Mouse (Mus musculus): ENCODE results near the gene Gm6482.
"Not testable (repeated sequence)": the region's sequence is repeated elsewhere in the genome, so short reads cannot be mapped to it uniquely, and the experiment has no call there.

Gene Gm6482

GRCm38 (mm10) chr14:41408181-41408580 lies at the start of gene Gm6482:
TSS of gene Gm6482 (minus strand) at chr14:41408281.
- not testable (repeated sequence) for DNase-seq (ENCODE audit: low spot score)

DNA sequence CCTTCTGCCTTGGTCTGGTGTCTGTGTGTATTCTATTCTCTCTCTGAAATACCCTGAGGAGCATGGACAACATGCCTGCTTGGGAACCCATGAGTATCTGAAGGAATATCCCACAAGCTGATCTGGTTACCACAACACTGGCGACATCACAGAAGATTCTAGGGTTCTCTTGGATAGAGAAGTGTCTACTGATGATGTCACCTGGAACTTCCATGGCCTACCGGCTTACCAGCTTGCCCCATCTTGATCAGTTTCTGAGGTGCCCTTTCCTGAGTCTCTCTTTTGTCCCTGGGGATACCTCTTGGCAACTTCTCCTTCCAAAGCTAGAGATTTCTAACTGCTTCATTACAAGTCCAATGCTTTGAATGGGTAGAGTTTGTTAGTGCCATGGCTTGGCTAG lies 45.3 kb upstream of the Gm6482 start, which contains the start of gene Gm7954:
Gene Gm7954, minus strand, starts transcription at position 101 of the 400 bp plus-strand sequence.
- not testable (repeated sequence) for DNase-seq (ENCODE audit: low spot score)

DNA sequence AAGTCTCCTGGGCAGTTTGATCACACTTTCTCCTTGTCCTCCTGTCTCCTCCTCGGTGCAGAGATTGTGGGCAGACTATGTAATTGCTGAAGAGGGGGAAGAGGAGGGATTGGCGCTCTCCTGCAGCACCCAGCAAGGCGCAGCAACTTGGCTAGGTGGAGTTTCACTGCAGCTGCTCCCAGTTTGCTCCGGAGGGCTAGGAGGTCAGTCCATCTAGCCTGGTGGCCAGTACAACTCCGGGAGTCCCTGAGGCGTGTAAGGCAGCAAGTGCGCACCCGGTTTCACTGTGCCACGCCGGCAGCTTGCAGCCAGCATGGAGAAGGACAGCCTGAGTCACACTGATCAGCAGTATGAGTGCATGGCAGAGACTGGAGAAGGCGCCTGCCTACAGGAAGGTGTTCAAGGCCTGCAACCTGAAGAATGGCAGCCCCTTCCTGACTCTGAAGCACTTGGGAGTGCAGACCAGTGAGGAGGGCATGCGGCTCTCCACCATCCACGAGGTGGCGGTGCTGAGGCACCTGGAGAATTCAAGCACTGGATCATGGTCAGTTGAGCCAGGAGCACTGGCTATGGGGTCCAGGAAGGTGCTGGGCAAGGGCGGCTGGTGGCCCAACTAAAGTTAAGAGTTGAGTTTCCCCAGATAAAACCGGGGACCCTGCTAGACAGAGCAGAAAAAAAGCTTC lies 17.5 kb upstream of the Gm6482 start:
- not testable (repeated sequence) for DNase-seq (ENCODE audit: low spot score)

DNA sequence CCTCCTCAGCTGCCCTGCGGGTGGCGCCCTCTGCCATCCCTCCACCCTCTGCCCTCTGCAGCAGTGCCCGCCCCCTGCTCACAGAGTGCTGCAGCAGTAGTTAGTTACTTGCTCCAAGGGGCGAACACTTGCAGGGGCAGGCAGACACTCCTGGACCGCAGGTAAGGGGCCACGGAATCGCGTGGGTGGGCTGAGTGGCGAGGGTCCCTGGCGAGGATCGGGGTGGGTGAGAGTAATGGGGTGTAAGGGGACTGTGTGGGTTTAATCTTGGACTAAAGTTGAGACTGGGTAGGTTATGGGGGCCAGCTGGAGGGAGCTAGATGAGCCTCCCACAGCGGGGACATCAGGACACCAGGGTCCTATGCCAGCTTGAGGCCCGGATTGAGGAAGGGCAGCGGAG lies 16.6 kb upstream of the Gm6482 start:
- DNase-seq (ENCODE audit: low spot score), result not testable (repeated sequence)

GRCm38 (mm10) chr14:41386279-41386678 lies 21.8 kb downstream of the Gm6482 start, which contains the start of gene Gm7945:
TSS of gene Gm7945 (minus strand) at chr14:41386379.
- DNase-seq (ENCODE audit: low spot score), result not testable (repeated sequence)
